Mouse (Mus musculus): Measurements from ENCODE around the gene Ccdc173.
A peak's percentile ranks its signal among the peaks of the same experiment; 100 is the strongest.
"Not testable (repeated sequence)": the region's sequence is repeated elsewhere in the genome, so short reads cannot be mapped to it uniquely, and the experiment has no call there.

Ccdc173 gene

DNA sequence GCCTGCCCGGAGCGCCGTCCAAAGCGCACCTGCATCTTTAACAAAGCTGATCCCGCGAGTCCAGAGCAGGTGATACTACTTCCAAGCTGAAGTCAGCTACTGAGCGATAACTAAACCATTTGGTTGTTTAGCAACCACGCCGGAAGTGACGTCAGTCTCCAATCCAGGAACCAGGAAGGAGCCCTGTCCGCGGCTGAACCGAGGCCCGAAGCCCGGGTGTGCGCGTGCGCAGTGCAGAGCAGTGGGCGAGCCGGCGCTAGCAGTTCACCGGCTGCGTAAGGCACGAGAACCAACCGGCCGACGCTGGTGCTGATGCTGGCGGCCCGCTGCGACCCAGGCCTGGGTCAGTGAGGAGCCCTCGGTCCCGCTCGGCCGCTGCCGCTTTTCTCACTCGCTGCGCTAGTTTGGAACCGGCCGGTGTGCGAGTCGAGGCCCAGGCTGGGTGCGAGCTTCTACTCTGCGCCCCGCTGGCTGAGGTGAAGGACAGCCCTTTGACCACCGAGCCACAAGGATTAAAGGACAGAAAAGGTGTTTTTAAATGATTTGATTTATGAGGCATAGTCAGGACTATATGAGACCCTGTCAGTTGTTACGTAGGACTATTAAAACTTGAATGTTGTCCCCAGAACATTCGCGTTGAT lies at the start of gene Ccdc173, which contains the start of gene Phospho2:
Gene Ccdc173 (minus strand): TSS at position 147 of the 641 bp plus-strand sequence.
Gene Phospho2 (plus strand): TSS at position 195 of the 641 bp plus-strand sequence.
- peak; percentile 96 for DNase-seq (ENCODE audit: extremely low read depth, low read depth)

DNA sequence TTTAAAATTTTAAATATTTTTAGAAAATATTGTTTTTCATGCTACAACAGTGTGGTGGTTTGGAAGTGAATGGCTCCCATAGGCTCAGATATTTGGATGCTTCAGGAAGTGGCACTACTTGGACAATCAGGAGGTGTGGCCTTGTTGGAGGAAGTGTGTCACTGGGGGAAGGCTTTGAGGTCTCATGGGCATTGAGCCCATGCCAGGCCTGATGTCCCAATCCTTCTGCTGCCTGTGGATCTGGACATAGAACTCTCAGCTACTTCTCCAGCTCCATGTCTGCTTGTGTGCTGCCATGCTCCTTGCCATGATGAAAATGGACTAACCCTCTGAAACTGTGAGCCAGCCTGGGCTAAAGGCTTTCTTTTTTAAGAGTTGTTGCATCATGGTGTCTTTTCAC lies 49.3 kb upstream of the Ccdc173 start:
- DNase-seq (ENCODE audit: extremely low read depth, low read depth), result no peak

DNA sequence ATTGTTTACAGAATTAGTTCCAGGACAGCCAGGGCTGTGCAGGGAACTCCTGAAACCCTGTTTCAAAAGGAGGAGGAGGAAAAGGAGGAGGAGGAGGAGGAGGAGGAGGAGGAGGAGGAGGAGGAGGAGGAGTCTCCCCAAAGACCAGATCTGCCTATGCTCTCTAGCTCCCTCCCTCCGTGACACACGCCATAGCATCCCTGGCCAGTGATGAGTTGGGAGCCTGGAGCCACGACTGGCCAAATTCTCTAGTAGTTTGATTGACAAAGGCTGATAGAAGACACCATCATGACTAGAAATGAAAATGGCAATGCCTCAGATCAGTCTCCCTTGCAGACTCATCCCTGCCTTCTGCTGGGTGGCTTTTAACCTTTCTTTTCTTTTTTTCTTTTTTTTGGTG lies 48.6 kb upstream of the Ccdc173 start:
- DNase-seq (ENCODE audit: extremely low read depth, low read depth), result no peak

DNA sequence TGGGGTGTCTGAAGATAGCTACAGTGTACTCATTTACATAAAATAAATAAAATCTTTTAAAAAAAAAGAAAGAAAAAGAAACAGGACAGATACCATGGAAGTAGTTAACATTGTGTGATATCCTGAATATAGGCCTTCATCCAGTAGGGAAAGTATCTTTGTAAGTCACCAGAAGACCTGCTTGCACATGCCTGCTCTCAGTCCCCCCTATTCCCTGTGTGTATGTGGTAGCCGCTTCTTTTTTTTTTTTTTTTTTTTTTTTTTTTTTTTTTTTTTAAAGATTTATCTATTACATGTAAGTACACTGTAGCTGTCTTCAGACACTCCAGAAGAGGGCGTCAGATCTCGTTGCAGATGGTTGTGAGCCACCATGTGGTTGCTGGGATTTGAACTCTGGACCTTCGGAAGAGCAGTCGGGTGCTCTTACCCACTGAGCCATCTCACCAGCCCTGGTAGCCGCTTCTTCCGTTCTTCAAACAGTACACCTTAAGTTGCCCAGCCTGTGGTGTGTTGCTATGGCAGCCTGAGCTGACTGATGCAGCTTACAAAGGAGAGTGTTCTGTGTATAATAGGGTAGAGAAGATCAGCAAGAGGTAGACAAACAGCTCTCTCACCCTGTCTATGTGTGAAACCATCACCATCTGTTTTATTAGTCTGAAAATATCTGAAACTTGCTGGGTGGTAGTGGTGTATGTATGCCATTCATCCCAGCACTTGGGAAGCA lies 48.0 kb upstream of the Ccdc173 start:
- DNase-seq (ENCODE audit: extremely low read depth, low read depth), result no peak

DNA sequence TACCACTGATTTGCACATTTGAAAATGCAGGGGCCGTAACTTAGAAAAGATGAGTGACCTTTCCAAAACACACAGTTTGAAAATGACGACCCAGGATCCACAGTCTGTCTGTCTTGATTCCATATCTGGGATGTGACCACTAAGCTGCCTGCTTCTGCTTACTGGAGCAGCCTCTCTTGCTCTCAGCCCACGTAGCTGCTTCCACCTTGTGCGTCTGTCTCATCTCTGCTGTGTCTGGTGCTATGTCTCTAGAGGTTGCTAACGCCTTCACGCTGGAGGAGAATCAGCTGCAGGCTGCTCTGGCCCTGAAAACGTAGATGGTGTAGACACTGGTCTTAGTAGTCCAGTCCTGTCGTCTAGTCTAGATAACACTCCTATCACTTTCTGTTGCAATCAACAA lies 40.7 kb upstream of the Ccdc173 start:
- no peak for DNase-seq (ENCODE audit: extremely low read depth, low read depth)

DNA sequence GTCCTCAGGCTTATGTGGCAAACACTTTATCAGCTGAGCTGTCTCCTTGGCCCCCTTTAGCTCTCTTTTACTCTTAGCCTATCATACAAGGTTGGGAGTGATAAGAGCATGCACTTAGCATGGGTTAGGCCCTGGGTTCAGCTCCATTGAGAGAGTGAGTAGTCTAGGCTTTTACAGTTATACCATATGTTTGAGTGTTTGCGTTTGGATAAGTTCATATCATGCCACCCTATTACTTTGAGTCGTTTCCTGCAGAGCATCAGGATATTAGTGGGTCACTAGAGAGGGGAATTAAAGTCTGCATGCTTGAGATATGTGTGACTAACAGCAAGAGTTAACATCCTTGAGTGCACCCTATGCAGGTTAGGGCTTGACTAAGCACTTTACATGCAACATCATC lies 40.3 kb upstream of the Ccdc173 start:
- no peak for DNase-seq (ENCODE audit: extremely low read depth, low read depth)

DNA sequence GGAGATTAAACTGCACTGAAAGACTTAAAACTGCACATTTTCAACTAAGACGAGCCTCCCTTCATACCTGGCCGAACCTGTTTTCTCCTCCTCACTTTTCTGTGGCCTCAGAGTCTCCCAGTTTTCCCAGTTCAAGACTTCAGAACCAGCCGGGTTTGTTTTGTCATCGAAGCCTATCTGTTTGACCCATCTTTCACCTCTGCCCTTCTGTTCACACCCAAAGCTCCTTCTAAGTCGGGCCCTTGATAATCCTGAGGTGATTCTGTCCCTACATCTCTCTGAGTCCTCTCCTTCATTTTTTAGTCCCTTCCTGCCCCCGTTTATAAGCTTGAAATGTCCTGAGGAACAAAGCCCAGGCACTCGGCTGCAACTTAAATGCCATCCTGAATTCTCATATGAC lies 38.7 kb upstream of the Ccdc173 start:
- DNase-seq (ENCODE audit: extremely low read depth, low read depth), result no peak

DNA sequence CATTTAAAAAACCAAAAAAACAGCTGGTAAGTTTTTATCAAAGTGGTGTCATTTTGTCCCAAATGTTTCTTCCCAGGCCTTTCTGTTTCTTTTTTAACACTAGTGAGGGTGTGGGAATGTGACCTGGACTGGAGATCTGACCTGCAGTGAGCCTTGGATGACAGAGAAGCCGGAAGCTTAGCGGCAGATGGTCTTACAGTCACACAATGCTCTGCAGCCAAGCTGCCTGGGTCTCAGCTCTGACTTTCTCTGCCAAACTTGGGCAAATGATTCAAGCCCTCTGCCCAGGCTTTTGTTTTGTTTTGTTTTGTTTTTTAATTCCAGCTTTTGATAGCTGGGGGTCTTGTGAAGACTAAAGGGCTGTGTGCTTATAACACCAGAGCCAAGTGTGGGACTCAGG lies 37.0 kb upstream of the Ccdc173 start:
- no peak for DNase-seq (ENCODE audit: extremely low read depth, low read depth)

DNA sequence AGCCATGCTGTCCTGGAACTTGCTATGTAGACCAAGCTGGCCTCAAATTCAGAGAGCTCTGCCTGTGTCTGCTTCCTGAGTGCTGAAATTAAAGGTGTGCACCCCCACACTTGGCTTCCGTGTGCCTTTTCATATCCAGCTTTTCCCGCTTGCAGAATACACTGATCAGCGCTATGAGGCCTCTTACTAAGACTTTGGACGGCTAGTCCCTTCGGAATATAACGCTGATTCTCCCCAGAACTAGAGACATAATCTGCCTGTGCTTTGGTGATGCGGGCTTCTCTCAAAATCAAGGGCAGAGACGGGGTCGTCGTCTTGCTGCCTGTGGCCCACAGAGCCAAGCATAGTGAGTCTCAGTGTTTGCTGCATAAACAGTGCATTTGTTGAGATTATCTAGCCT lies 36.5 kb upstream of the Ccdc173 start:
- DNase-seq (ENCODE audit: extremely low read depth, low read depth), result no peak

DNA sequence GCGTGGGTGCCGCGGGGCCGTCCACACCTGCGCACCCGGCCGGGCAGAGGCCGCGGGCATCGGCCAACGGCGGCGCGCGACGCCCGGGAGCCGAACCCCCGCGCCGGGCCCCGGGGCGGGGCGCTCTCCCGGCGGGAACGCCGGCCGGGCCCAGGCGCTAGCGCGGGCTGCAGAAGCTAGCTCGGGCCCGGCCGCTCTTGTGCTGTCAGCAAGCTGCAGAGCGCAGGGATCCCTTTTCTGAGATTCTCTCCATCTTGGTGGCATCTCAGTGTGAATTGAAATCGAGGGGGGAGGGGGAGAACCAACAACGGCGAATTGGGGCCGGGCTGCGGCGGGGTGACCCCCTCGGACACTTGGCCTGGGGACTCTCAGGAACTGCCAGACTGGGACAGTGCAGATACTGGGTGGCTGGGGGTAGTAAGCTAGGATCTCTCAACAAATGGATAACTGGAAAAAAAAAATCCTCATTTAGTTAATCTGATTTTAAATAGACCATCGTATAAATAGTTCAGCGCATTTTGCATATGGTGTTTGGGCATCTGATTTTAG lies 33.8 kb upstream of the Ccdc173 start:
- DNase-seq (ENCODE audit: extremely low read depth, low read depth), result no peak

DNA sequence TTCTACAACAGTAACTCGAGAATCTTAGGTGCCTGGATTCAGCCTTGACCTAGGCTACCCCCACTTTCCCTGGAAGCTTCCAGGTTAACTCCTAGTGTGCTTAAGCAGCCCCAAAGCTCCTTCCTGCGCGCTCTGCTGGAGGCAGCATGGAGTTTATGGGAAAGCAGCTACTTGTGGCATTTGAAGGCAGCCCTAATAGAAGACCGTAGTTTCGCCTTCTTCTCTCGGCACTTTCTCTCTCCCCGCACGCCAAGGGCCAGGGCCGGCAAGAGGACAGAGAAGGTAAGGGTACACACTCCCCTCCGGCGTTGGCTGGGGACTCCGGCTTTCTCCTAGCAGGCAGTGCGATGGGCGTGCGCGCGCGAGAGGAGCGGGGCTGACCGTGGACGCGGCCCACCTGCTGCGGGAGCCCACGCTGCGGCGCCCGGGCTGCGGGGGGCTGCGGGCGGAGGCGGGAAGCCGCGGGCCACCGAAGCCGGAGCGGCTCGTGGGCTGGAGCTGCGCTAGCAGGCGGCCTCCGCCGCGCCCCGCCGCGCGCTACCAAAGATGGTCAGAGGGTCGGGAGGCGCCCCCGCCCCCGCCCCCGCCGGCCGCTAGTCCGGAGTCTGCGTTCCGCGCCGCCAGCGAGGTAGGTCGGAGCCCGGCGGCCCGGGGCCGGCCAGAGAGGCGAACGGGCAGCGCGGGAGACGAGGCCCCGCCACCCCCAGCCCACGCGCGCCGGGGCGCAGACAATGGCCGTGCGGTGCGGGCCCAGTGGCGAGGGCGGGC lies 33.2 kb upstream of the Ccdc173 start:
- peak; percentile 33 for DNase-seq (ENCODE audit: extremely low read depth, low read depth)

DNA sequence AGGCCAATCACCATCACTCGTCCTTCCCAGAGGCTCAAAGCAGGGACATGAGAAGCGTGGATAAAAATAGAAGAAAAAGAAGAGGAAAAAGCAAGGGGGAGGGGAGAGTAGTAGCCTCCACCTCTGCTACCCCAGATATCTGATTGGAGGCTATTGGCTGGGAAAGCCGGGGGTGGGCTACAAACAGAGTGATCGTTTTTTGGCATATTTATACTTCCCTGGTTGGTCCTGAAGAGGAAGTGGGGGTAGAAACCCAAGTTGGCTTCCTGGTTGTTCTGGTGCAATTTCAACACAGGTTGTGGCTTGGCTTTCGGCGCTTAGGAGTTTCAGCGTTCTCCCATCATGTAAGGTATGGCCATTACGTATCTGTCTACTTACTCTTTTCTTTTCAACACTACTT lies 32.3 kb upstream of the Ccdc173 start, which contains the start of gene Klhl23:
Gene Klhl23 (plus strand): TSS at position 234 of the 400 bp plus-strand sequence.
- DNase-seq (ENCODE audit: extremely low read depth, low read depth), result peak; percentile 87

DNA sequence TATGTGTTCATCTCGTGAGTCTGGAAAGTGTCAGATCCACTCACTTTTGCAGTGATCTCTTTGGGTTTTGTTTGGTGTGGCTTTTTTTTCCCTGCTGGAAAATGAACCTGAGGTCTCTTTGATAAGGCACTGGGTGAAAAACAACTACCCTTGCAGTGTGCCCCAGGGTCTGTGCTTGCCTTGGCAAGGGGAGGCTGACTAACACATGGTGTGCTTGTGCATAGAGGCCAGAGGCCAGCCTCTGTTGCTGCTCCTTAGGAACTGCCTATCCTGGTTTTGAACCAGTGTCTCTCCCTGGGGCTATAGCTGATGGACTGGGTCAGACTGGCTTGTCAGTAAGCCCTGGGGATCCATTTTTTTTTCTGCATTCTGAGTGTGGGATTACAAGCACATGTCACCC lies 30.8 kb upstream of the Ccdc173 start:
- DNase-seq (ENCODE audit: extremely low read depth, low read depth), result no peak

DNA sequence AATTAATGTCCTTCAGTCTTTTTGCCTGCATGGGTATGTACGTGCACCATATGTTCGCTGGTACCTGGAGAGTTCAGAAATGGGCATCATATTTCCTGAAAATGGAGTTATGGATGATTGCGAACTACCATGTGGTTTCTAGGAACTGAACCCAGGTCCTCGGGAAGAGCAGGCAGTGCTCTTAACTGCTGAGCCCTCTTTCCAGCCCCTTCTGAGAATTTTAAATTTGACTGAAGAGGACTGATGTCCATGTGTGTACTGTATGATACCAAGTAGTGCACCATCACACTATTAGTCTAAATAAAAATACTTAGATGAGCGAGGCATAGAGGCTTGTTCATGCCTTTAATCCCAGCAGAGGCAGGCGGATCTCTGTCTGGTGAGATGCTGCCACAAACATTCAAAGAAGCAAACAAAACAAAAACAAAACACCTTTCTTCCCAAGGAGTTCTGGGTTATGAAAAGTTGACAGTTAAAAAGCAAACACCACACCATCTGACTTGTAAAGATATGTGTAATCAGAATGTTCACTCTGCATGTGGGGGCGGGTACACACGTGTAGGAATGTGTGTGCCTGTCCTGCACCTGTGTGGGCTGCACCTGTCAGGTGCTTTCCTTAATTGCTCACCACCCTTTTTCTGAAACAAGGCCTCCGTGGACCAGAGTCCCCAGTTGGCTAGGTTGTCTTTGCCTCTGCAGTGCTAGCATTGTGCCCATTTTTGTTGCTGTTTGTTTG lies 29.1 kb upstream of the Ccdc173 start:
- no peak for DNase-seq (ENCODE audit: extremely low read depth, low read depth)

DNA sequence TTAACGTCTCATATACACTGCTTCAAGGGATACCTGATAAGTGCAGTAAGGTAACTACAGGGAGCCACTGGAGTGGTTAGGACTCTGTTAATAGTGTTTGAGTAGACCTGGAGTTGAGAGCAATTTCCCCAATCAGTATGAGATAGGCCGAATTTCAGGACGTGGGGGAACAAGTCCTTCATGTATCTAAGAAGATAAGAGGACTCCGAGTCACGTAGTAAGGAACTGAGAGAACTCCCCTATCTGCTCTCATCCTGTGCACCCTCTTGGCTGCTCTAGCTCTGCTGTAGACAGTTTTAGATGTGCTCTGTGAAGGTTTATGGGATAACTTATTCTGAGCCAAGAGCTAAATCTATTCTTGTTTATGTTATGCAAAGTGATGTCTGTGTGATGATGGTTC lies 27.2 kb upstream of the Ccdc173 start:
- peak; percentile 58 for DNase-seq (ENCODE audit: extremely low read depth, low read depth)

DNA sequence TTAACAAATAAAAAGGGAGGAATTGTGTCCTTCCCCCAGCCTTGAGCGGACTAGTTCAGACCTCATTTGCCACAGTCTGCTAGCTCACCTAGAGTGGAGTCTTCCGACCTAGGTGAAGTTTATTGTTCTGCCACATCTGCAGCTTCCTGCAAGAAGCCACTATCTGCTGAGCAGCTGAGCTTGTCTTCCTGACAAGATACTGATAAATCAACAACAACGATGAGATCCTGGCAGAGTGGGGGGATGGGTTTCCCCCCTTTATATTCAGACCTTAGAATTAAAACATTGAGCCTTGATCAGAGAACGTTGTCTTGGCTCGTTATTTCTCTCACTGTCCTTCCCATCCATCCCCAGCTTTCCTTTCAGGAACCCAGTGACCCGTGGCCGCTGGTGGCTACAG lies 22.0 kb upstream of the Ccdc173 start:
- not testable (repeated sequence) for DNase-seq (ENCODE audit: extremely low read depth, low read depth)

DNA sequence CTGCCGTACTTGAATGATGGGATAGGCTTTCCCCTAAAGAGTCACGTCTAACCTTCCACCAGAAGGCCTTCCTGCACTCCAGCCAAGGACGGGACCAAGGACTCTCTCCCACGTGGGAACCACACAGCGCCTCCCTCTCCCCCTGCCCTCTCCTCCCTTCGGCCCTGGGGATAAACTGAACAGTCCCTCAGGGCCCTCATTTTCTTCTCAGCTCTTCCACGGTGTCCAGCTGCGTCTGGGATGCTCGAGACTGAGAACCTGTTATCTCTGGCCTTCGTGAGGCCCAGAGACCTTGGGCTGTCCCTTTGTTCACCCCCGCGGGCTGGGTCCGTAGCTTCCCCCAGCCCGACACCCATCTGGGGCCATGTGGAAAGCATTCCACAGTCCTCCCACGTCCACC lies 20.8 kb upstream of the Ccdc173 start:
- DNase-seq (ENCODE audit: extremely low read depth, low read depth), result no peak

DNA sequence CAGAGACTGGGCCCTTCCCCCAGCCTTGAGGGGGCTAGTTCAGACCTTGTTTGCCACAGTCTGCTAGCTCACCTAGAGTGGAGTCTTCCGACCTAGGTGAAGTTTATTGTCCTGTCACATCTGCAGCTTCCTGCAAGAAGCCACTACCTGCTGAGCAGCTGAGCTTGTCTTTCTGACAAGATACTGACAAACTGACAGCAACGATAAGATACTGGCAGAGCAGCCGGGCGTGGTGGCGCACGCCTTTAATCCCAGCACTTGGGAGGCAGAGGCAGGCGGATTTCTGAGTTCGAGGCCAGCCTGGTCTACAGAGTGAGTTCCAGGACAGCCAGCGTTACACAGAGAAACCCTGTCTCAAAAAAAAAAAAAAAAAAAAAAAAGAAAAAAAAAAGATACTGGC lies 15.3 kb upstream of the Ccdc173 start:
- not testable (repeated sequence) for DNase-seq (ENCODE audit: extremely low read depth, low read depth)

DNA sequence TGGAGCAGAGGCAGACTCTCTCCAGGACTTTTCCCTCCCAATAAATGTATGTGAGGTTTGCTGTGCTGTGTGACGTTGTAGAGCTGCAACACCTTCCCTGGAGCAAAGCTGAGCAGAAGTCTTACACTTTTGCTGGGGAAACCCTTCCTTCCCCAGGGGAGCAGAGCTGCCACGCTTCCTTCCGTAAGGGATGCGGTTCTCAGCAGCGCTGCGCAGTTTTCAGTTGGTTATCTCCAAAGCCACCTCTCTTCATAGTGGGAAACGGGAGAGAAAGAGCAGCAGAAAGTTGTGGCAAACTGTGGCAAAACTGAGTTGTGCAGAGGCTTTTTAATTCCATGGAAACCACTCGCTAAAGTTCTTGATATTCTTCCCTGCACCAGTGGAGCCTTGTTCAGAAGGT lies 14.4 kb upstream of the Ccdc173 start:
- DNase-seq (ENCODE audit: extremely low read depth, low read depth), result no peak

DNA sequence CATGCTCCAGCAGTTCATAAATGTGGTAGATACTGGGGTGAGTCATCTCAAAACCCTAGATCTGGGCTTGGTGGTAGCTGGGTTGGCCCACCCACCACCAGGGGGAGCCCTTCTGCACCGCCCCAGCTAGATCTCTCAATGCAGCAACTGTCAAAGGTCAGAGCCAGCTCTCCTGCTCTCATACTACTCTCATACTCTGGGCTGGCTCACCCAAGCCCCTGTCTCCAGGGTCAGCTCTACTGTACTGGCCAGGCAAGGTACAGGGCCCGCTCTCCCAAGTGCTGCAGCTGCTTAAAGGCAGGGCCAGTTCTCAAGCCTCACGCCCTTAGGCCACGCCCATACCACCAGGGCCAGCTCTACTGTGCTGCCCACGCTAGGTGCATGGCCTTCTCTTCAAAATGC lies 13.5 kb upstream of the Ccdc173 start:
- DNase-seq (ENCODE audit: extremely low read depth, low read depth), result peak; percentile 50

DNA sequence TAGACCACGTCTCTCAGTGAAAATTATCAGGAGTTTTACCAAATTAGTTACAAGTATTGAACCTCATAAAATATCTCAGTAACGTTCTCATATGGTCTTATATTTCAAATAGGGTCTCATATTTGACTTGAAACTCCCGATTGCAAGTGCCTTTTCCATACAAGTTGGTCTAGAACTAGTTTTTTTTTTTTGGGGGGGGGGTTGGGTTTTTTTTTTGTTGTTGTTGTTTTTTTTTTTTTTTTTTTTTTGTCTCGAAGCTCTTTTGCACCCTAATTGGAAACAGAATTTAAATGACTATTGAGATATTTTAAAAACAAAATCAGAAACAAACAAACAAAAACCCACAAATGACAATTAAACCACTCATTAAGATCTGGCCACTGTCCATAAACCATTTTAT lies 1.3 kb upstream of the Ccdc173 start:
- DNase-seq (ENCODE audit: extremely low read depth, low read depth), result no peak
